Mouse (Mus musculus): ENCODE data around the gene Fbxl13.

Fbxl13 gene

GRCm38 (mm10) chr5:21486798-21487197 is 158.6 kb downstream of the Fbxl13 start:
- in situ Hi-C loops (cut with MseI, MboI) = no loop called here

GRCm38 (mm10) chr5:21485197-21485829 is 160.1 kb downstream of the Fbxl13 start:
- in situ Hi-C loops (cut with MseI, MboI) = no loop called here

GRCm38 (mm10) chr5:21483275-21483674 is 162.2 kb downstream of the Fbxl13 start:
- in situ Hi-C loops (cut with MseI, MboI) = no loop called here

GRCm38 (mm10) chr5:21482446-21483222 is 162.8 kb downstream of the Fbxl13 start:
- in situ Hi-C loops (cut with MseI, MboI) = no loop called here

GRCm38 (mm10) chr5:21481521-21481920 is 163.9 kb downstream of the Fbxl13 start:
- in situ Hi-C loops (cut with MseI, MboI) = no loop called here

- in situ Hi-C loops (cut with MseI, MboI) = no loop called here
These were observed 165.7 kb downstream of the Fbxl13 start for GRCm38 (mm10) chr5:21479746-21480145.

GRCm38 (mm10) chr5:21478428-21478827 is 167.0 kb downstream of the Fbxl13 start:
- in situ Hi-C loops (cut with MseI, MboI) = no loop called here

GRCm38 (mm10) chr5:21468100-21468499 is 177.3 kb downstream of the Fbxl13 start:
- in situ Hi-C loops (cut with MseI, MboI) = no loop called here

GRCm38 (mm10) chr5:21467387-21467786 is 178.0 kb downstream of the Fbxl13 start:
- in situ Hi-C loops (cut with MseI, MboI) = no loop called here

GRCm38 (mm10) chr5:21440833-21441530 is 204.5 kb downstream of the Fbxl13 start:
- in situ Hi-C loops (cut with MseI, MboI) = no loop called here

- in situ Hi-C loops (cut with MseI, MboI) = loop anchor here in 1 of 2 experiments (10.0 kb wide), 1 partner anchor 145 kb away; no protein-coding TSS in a partner anchor
These were observed 205.9 kb downstream of the Fbxl13 start for GRCm38 (mm10) chr5:21439446-21440110.

GRCm38 (mm10) chr5:21438428-21438827 is 207.0 kb downstream of the Fbxl13 start:
- in situ Hi-C loops (cut with MseI, MboI) = loop anchor here in 1 of 2 experiments (10.0 kb wide), 1 partner anchor 146 kb away; no protein-coding TSS in a partner anchor

- in situ Hi-C loops (cut with MseI, MboI) = loop anchor here in 1 of 2 experiments (10.0 kb wide), 1 partner anchor 148 kb away; no protein-coding TSS in a partner anchor
These were observed 208.9 kb downstream of the Fbxl13 start for GRCm38 (mm10) chr5:21436471-21436975.

- in situ Hi-C loops (cut with MseI, MboI) = loop anchor here in 1 of 2 experiments (10.0 kb wide), 1 partner anchor 150 kb away; no protein-coding TSS in a partner anchor
These were observed 211.1 kb downstream of the Fbxl13 start for GRCm38 (mm10) chr5:21434148-21434929.

All from mouse trophoblast stem cell (cell line).